Mouse (Mus musculus): ENCODE measurements around the gene Kcnq1. TPM values are rescaled to one million over a fixed set of nuclear protein-coding genes. Genes with fewer than 3 reads are reported as not detected.

Gene Kcnq1
- total and polyA plus RNA-seq, 2 experiments from 2014 or later: 1.00 to 2.0 TPM

- Histone ChIP-seq H3K27ac (ENCODE audit: low read depth, low read length) (no peak overlapping the region), H3K4me3 (ENCODE audit: low read depth, low read length) (no peak overlapping the region), H3K4me1 (ENCODE audit: insufficient read depth) (0 out of 2 replicates have a peak, but pooled peaks cover 4% of the 10 kb centered on the region), H3K9ac (no peak overlapping the region), H3K27me3 (ENCODE audit: insufficient read depth, low read length) (no peaks in the 10 kb centered on the region), H3K4me2 (ENCODE audit: low read depth) (no peak overlapping the region), H3K36me3 (ENCODE audit: insufficient read depth) (no peaks in the 10 kb centered on the region), H3K9me3 (ENCODE audit: low read length) (no peaks in the 10 kb centered on the region)
- DNase-seq (no peak), ATAC-seq (no peak)
- no peak for TF ChIP-seq CTCF (IDR thresholded peaks at IDR 0.05; ENCODE audit: low read depth)
- WGBS: 29% methylated on average over 2 of the region's 2 CpGs
Observed at GRCm38 (mm10) chr7:143178831-143179230, 72.7 kb downstream of the Kcnq1 start.

DNA sequence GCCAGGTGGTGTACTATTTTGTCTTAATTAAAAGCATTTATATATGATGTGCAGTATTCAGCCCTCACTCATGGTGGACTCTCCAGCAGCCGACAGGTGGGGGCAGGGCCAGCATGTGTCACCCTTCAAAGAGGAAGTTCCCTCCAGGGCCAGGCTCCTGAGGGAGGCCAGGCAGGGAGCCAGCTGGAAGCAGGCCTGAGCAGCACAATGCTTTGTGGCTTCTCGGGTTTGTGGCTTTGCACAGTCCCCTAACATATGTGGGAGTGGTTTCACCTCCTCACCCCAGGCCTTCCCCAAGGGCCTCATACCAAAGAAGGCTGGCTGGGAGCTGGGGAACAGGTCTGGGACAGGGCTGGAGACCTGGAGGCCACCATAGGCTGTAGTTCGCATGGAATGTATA is 74.6 kb downstream of the Kcnq1 start:
- no peak overlapping the region for H3K4me3 ChIP-seq (ENCODE audit: low read depth, low read length)
- H3K4me1 ChIP-seq (ENCODE audit: insufficient read depth): 0 out of 2 replicates have a peak, but pooled peaks cover 4% of the 10 kb centered on the region
- no peaks in the 10 kb centered on the region for H3K9me3 ChIP-seq (ENCODE audit: low read length)
- ATAC-seq (0 out of 2 replicates have a peak, but pooled peaks have one; percentile 42), DNase-seq (peak; percentile 27)
- no peaks in the 10 kb centered on the region for H3K36me3 ChIP-seq (ENCODE audit: insufficient read depth)
- H3K4me2 ChIP-seq (ENCODE audit: low read depth): no peak overlapping the region
- no peak for TF ChIP-seq CTCF (IDR thresholded peaks at IDR 0.05; ENCODE audit: low read depth)
- 45% methylated on average over 3 of the region's 3 CpGs for WGBS
- H3K9ac ChIP-seq: no peak overlapping the region
- H3K27me3 ChIP-seq (ENCODE audit: insufficient read depth, low read length): no peaks in the 10 kb centered on the region
- no peak overlapping the region for H3K27ac ChIP-seq (ENCODE audit: low read depth, low read length)

DNA sequence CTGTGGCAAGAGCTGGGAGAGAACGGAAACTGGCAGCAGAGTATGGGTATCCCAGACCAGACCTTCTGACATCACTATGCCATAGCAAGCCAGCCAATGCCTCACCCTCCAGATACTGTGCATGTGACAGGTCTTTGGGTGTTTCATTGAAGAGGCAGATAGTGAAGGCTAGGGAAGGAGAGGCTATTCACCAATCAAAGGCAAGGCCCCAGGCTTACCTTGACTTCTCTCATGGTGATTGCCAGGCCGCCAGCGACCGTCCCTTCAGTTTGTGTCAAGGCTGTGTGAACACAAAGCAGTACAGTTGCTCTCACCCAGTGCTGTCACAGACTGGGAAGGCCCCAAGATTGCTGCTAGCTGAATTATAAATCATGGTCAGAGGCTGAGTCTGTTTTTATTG is 75.1 kb downstream of the Kcnq1 start:
- no peaks in the 10 kb centered on the region for H3K9me3 ChIP-seq (ENCODE audit: low read length)
- H3K4me3 ChIP-seq (ENCODE audit: low read depth, low read length): no peak overlapping the region
- H3K4me1 ChIP-seq (ENCODE audit: insufficient read depth): 0 out of 2 replicates have a peak, but pooled peaks cover 4% of the 10 kb centered on the region
- no peaks in the 10 kb centered on the region for H3K36me3 ChIP-seq (ENCODE audit: insufficient read depth)
- WGBS: 89% methylated on average over 4 of the region's 4 CpGs
- no peak for TF ChIP-seq CTCF (IDR thresholded peaks at IDR 0.05; ENCODE audit: low read depth)
- H3K27ac ChIP-seq (ENCODE audit: low read depth, low read length): no peak overlapping the region
- ATAC-seq (no peak), DNase-seq (no peak)
- H3K9ac ChIP-seq: no peak overlapping the region
- no peak overlapping the region for H3K4me2 ChIP-seq (ENCODE audit: low read depth)
- no peaks in the 10 kb centered on the region for H3K27me3 ChIP-seq (ENCODE audit: insufficient read depth, low read length)

- ATAC-seq (no peak), DNase-seq (no peak)
- TF ChIP-seq CTCF (IDR thresholded peaks at IDR 0.05; ENCODE audit: low read depth): no peak
- Histone ChIP-seq H3K27ac (ENCODE audit: low read depth, low read length) (no peak overlapping the region), H3K27me3 (ENCODE audit: insufficient read depth, low read length) (no peaks in the 10 kb centered on the region), H3K36me3 (ENCODE audit: insufficient read depth) (no peaks in the 10 kb centered on the region), H3K4me1 (ENCODE audit: insufficient read depth) (0 out of 2 replicates have a peak, but pooled peaks cover 4% of the 10 kb centered on the region), H3K9ac (no peak overlapping the region), H3K4me3 (ENCODE audit: low read depth, low read length) (no peak overlapping the region), H3K9me3 (ENCODE audit: low read length) (no peaks in the 10 kb centered on the region), H3K4me2 (ENCODE audit: low read depth) (no peak overlapping the region)
- 78% methylated on average over 6 of the region's 6 CpGs for WGBS
Observed at GRCm38 (mm10) chr7:143185506-143185905, 79.3 kb downstream of the Kcnq1 start.

GRCm38 (mm10) chr7:143186378-143186777 is 80.2 kb downstream of the Kcnq1 start:
- no peak overlapping the region for H3K4me2 ChIP-seq (ENCODE audit: low read depth)
- H3K4me3 ChIP-seq (ENCODE audit: low read depth, low read length): no peak overlapping the region
- no peak overlapping the region for H3K9ac ChIP-seq
- H3K9me3 ChIP-seq (ENCODE audit: low read length): no peaks in the 10 kb centered on the region
- 66% methylated on average over 10 of the region's 10 CpGs for WGBS
- H3K4me1 ChIP-seq (ENCODE audit: insufficient read depth): no peaks in the 10 kb centered on the region
- H3K27ac ChIP-seq (ENCODE audit: low read depth, low read length): no peak overlapping the region
- no peak for DNase-seq
- ATAC-seq: no peak
- no peaks in the 10 kb centered on the region for H3K27me3 ChIP-seq (ENCODE audit: insufficient read depth, low read length)
- no peaks in the 10 kb centered on the region for H3K36me3 ChIP-seq (ENCODE audit: insufficient read depth)
- no peak for TF ChIP-seq CTCF (IDR thresholded peaks at IDR 0.05; ENCODE audit: low read depth)

- Histone ChIP-seq H3K4me1 (ENCODE audit: insufficient read depth) (no peaks in the 10 kb centered on the region), H3K9me3 (ENCODE audit: low read length) (no peaks in the 10 kb centered on the region), H3K27ac (ENCODE audit: low read depth, low read length) (no peak overlapping the region), H3K4me2 (ENCODE audit: low read depth) (no peak overlapping the region), H3K36me3 (ENCODE audit: insufficient read depth) (no peaks in the 10 kb centered on the region), H3K9ac (no peak overlapping the region), H3K4me3 (ENCODE audit: low read depth, low read length) (no peak overlapping the region), H3K27me3 (ENCODE audit: insufficient read depth, low read length) (no peaks in the 10 kb centered on the region)
- DNase-seq (no peak), ATAC-seq (no peak)
- no peak for TF ChIP-seq CTCF (IDR thresholded peaks at IDR 0.05; ENCODE audit: low read depth)
- 91% methylated on average over 3 of the region's 3 CpGs for WGBS
Observed at GRCm38 (mm10) chr7:143187181-143187580, 81.0 kb downstream of the Kcnq1 start.

DNA sequence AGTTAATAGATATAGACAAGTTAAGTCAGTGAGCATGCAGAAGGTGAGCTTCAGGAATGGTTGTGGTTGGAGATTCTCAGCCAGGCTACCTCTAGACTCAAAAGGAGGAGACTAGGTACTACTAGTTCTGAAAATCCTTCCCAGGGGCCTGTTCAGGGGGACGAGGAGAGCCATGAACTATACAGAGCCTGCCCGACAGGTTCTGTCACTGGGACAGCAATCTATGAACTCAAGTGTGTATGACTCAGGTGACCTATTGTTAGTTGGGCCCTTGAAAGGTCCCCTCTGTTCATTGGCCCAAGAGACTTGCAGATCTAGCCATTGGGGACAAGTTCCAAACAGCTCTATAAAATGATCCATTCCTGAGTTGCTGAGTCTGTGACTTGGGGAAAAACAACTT is 82.4 kb downstream of the Kcnq1 start:
- Histone ChIP-seq H3K36me3 (ENCODE audit: insufficient read depth) (no peaks in the 10 kb centered on the region), H3K27ac (ENCODE audit: low read depth, low read length) (no peak overlapping the region), H3K9ac (no peak overlapping the region), H3K4me3 (ENCODE audit: low read depth, low read length) (no peak overlapping the region), H3K4me1 (ENCODE audit: insufficient read depth) (no peaks in the 10 kb centered on the region), H3K4me2 (ENCODE audit: low read depth) (no peak overlapping the region), H3K9me3 (ENCODE audit: low read length) (no peaks in the 10 kb centered on the region), H3K27me3 (ENCODE audit: insufficient read depth, low read length) (no peaks in the 10 kb centered on the region)
- no peak for DNase-seq
- ATAC-seq: no peak
- no peak for TF ChIP-seq CTCF (IDR thresholded peaks at IDR 0.05; ENCODE audit: low read depth)
- WGBS: 89% methylated on average over 2 of the region's 2 CpGs
